Mouse (Mus musculus): Measurements from ENCODE around the gene Gm10300. TPM values are rescaled to one million over a fixed set of nuclear protein-coding genes. Genes with fewer than 3 reads are reported as not detected.

The Gm10300 gene
- polyA plus RNA-seq, 1 experiment, result 0.02 TPM

DNA sequence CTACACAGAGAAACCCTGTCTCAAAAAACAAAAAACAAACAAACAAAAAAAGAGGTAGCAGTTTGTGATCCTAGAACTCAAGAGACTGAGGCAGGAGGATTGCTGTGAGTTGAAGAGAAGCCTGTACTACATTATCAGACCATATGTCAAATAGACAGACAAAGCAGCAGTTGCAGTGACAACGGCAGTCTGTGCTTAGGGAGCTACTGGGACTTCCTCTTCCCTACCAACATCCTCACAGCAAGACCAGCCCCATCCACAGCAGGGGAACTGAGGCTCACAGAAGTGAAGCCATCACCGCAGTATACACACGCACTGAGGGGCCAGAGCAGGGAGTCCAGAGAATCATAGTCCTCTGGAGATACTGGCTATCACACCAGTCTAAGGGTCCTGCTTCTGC, 8.9 kb upstream of the Gm10300 start:
- Histone ChIP-seq H3K4me3 (no peak overlapping the region), H3K27me3 (ENCODE audit: control insufficient read depth, insufficient read depth, insufficient read length) (no peaks in the 10 kb centered on the region), H3K4me2 (ENCODE audit: low read depth) (no peak overlapping the region), H3ac (ENCODE audit: control insufficient read depth, insufficient read length) (no peak overlapping the region), H3K79me2 (ENCODE audit: control insufficient read depth, insufficient read depth) (no peaks in the 10 kb centered on the region), H3K36me3 (ENCODE audit: control insufficient read depth, insufficient read depth) (no peaks in the 10 kb centered on the region)
- TF ChIP-seq MYOG (IDR thresholded peaks at IDR 0.05; ENCODE audit: control insufficient read depth in 1 of 3, insufficient read depth in 1 of 3, insufficient read length in 2 of 3, low read depth in 2 of 3), result no peak
- TF ChIP-seq POLR2AphosphoS2 (IDR thresholded peaks at IDR 0.05; ENCODE audit: insufficient read length, low read depth), result no peak
- no peak for TF ChIP-seq TCF12 (IDR thresholded peaks at IDR 0.05; ENCODE audit: insufficient read depth, poor library complexity, severe bottlenecking)
- TF ChIP-seq MYOD1 (IDR thresholded peaks at IDR 0.05; ENCODE audit: control insufficient read depth in 1 of 3, insufficient read length in 2 of 3, low read depth in 2 of 3), result no peak
- no peak for TF ChIP-seq SRF (IDR thresholded peaks at IDR 0.05; ENCODE audit: control insufficient read depth, insufficient read length, low read depth)
- no peak for TF ChIP-seq MAX (IDR thresholded peaks at IDR 0.05; ENCODE audit: low read depth)
- TF ChIP-seq CEBPB (IDR thresholded peaks at IDR 0.05; ENCODE audit: insufficient read depth, poor library complexity, severe bottlenecking), result no peak
- no peak for TF ChIP-seq E2F4 (IDR thresholded peaks at IDR 0.05; ENCODE audit: insufficient read depth)
- no peak for TF ChIP-seq POLR2A (IDR thresholded peaks at IDR 0.05; ENCODE audit: insufficient read length, low read depth)
- TF ChIP-seq TCF3 (IDR thresholded peaks at IDR 0.05; ENCODE audit: insufficient read length, low read depth), result no peak

DNA sequence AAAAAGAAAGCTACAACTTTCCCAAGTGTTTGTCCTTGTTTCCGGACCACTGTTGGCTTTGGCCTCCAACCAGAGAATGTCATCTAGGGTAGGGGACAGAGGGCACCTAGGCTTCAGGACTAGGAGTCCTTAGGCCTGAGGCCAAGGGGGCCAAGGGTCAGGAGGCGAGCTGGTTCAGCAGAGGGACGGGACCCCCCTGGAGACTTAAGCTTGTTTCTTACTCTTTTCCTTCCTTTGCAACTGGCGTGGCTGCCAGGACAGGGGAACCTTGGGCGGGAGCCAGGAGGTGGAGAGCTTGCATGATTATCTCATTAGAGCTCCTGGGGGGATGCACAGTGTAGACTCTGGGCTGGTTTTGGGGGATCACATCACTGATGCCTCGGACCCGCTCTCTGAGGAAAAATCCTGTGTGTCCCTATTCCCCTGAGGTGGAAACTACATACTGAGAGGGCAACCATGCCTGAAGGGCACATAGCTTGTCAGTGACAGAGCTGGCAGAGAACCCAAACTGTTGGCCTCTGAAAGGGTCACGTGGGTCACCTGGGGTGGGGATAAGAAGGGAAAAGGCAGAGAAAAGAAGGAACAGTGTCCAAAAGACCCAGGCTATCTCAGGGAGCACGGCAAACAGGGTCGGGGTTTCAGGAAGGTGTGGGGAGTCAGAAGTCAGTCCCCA, 8.3 kb upstream of the Gm10300 start:
- Histone ChIP-seq H3K4me2 (ENCODE audit: low read depth) (no peak overlapping the region), H3K4me3 (no peak overlapping the region), H3K79me2 (ENCODE audit: control insufficient read depth, insufficient read depth) (no peaks in the 10 kb centered on the region)

DNA sequence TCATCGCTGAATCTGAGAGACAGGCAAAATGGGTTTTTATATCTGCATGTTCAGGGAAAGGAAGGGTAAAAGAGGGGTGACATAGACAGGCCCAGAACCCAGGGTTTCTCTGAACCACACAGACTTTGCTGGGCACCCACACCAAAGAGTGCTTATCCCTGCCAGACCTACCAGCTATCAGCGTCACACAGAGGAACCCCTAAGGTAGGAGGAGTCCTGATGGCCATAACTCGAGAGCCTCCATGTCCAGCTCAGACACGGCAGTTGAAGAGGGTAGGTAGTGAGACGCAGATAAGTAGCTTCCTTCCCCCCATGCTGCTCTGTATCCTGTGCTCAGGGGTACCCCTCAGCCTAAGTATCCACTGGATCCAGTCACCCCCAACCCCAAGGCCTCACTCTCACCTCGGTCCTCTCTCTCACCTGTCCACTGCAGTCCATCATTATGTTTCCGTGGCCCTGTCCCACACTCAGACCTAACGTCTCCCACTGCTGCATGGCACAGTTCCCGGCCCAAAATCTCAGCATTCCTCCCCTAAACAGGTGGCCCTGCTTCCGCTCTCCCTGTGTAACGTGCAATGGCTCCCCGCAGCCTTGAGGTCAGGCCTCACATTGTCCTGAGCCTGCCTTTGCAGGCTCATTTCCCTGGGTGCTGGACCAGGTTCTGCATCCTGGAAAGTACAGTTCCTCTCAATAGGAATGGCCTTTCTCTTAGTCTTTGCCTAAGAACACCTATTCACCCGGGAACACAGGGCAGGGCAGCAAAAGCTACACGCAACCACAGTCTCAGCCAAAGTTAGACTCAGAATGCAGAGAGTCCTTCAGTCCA, 7.2 kb upstream of the Gm10300 start:
- Histone ChIP-seq H3ac (ENCODE audit: control insufficient read depth, insufficient read length) (no peak overlapping the region), H3K4me2 (ENCODE audit: low read depth) (no peak overlapping the region), H3K79me2 (ENCODE audit: control insufficient read depth, insufficient read depth) (no peaks in the 10 kb centered on the region), H3K4me3 (no peak overlapping the region), H3K27me3 (ENCODE audit: control insufficient read depth, insufficient read depth, insufficient read length) (no peaks in the 10 kb centered on the region), H3K36me3 (ENCODE audit: control insufficient read depth, insufficient read depth) (no peaks in the 10 kb centered on the region)
- TF ChIP-seq POLR2A (IDR thresholded peaks at IDR 0.05; ENCODE audit: insufficient read length, low read depth) (no peak), CEBPB (IDR thresholded peaks at IDR 0.05; ENCODE audit: insufficient read depth, poor library complexity, severe bottlenecking) (no peak), TCF3 (IDR thresholded peaks at IDR 0.05; ENCODE audit: insufficient read length, low read depth) (no peak), POLR2AphosphoS2 (IDR thresholded peaks at IDR 0.05; ENCODE audit: insufficient read length, low read depth) (no peak), MYOD1 (IDR thresholded peaks at IDR 0.05; ENCODE audit: control insufficient read depth in 1 of 3, insufficient read length in 2 of 3, low read depth in 2 of 3) (no peak), USF1 (IDR thresholded peaks at IDR 0.05; ENCODE audit: low read depth) (no peak), SRF (IDR thresholded peaks at IDR 0.05; ENCODE audit: control insufficient read depth, insufficient read length, low read depth) (no peak), E2F4 (IDR thresholded peaks at IDR 0.05; ENCODE audit: insufficient read depth) (no peak), REST (IDR thresholded peaks at IDR 0.05; ENCODE audit: insufficient read depth, insufficient read length) (no peak), TCF12 (IDR thresholded peaks at IDR 0.05; ENCODE audit: insufficient read depth, poor library complexity, severe bottlenecking) (no peak), MAX (IDR thresholded peaks at IDR 0.05; ENCODE audit: low read depth) (no peak)

More for the DNA sequence above, 8.3 kb upstream of the Gm10300 start:
- Histone ChIP-seq H3ac (ENCODE audit: control insufficient read depth, insufficient read length) (no peak overlapping the region), H3K36me3 (ENCODE audit: control insufficient read depth, insufficient read depth) (no peaks in the 10 kb centered on the region), H3K27me3 (ENCODE audit: control insufficient read depth, insufficient read depth, insufficient read length) (no peaks in the 10 kb centered on the region)
- TF ChIP-seq POLR2A (IDR thresholded peaks at IDR 0.05; ENCODE audit: insufficient read length, low read depth) (no peak), SRF (IDR thresholded peaks at IDR 0.05; ENCODE audit: control insufficient read depth, insufficient read length, low read depth) (no peak), MYOG (IDR thresholded peaks at IDR 0.05; ENCODE audit: control insufficient read depth in 1 of 3, insufficient read depth in 1 of 3, insufficient read length in 2 of 3, low read depth in 2 of 3) (no peak), POLR2AphosphoS2 (IDR thresholded peaks at IDR 0.05; ENCODE audit: insufficient read length, low read depth) (no peak), USF1 (IDR thresholded peaks at IDR 0.05; ENCODE audit: low read depth) (no peak), MAX (IDR thresholded peaks at IDR 0.05; ENCODE audit: low read depth) (no peak), TCF12 (IDR thresholded peaks at IDR 0.05; ENCODE audit: insufficient read depth, poor library complexity, severe bottlenecking) (no peak), CEBPB (IDR thresholded peaks at IDR 0.05; ENCODE audit: insufficient read depth, poor library complexity, severe bottlenecking) (no peak), TCF3 (IDR thresholded peaks at IDR 0.05; ENCODE audit: insufficient read length, low read depth) (no peak), MYOD1 (IDR thresholded peaks at IDR 0.05; ENCODE audit: control insufficient read depth in 1 of 3, insufficient read length in 2 of 3, low read depth in 2 of 3) (no peak), E2F4 (IDR thresholded peaks at IDR 0.05; ENCODE audit: insufficient read depth) (no peak), REST (IDR thresholded peaks at IDR 0.05; ENCODE audit: insufficient read depth, insufficient read length) (no peak)

DNA sequence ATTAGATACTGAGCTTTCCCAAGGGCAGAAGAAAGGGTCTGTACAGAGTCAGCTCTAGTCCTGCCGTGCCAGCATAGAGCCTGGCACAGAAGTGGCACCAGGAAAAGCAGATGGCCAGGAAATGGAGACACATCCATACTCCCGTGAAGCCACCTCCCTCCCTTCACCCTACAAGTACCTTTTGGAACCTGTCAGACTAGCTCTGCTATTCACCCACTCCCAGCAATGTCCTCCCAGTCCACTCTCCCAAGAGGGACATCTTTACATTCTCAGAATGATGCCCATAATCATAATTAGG, 6.6 kb upstream of the Gm10300 start:
- Histone ChIP-seq H3ac (ENCODE audit: control insufficient read depth, insufficient read length) (no peak overlapping the region), H3K79me2 (ENCODE audit: control insufficient read depth, insufficient read depth) (no peaks in the 10 kb centered on the region), H3K36me3 (ENCODE audit: control insufficient read depth, insufficient read depth) (no peaks in the 10 kb centered on the region), H3K4me2 (ENCODE audit: low read depth) (no peak overlapping the region), H3K27me3 (ENCODE audit: control insufficient read depth, insufficient read depth, insufficient read length) (no peaks in the 10 kb centered on the region), H3K4me3 (no peak overlapping the region)
- TF ChIP-seq SRF (IDR thresholded peaks at IDR 0.05; ENCODE audit: control insufficient read depth, insufficient read length, low read depth) (no peak), MYOG (IDR thresholded peaks at IDR 0.05; ENCODE audit: control insufficient read depth in 1 of 3, insufficient read depth in 1 of 3, insufficient read length in 2 of 3, low read depth in 2 of 3) (no peak), MYOD1 (IDR thresholded peaks at IDR 0.05; ENCODE audit: control insufficient read depth in 1 of 3, insufficient read length in 2 of 3, low read depth in 2 of 3) (no peak), TCF3 (IDR thresholded peaks at IDR 0.05; ENCODE audit: insufficient read length, low read depth) (no peak), REST (IDR thresholded peaks at IDR 0.05; ENCODE audit: insufficient read depth, insufficient read length) (no peak), MAX (IDR thresholded peaks at IDR 0.05; ENCODE audit: low read depth) (no peak), USF1 (IDR thresholded peaks at IDR 0.05; ENCODE audit: low read depth) (no peak), POLR2A (IDR thresholded peaks at IDR 0.05; ENCODE audit: insufficient read length, low read depth) (no peak), E2F4 (IDR thresholded peaks at IDR 0.05; ENCODE audit: insufficient read depth) (no peak), CEBPB (IDR thresholded peaks at IDR 0.05; ENCODE audit: insufficient read depth, poor library complexity, severe bottlenecking) (no peak), TCF12 (IDR thresholded peaks at IDR 0.05; ENCODE audit: insufficient read depth, poor library complexity, severe bottlenecking) (no peak)

Data from myocyte (in vitro differentiated cells).